Mouse (Mus musculus) heart, adult 11 months (tissue): ENCODE measurements around the gene AC129217.1.

ENCODE experiments used
- DNase-seq: peaks from one replicate; pipeline ENCODE4 v3.0.0; 2022

AC129217.1 gene

DNA sequence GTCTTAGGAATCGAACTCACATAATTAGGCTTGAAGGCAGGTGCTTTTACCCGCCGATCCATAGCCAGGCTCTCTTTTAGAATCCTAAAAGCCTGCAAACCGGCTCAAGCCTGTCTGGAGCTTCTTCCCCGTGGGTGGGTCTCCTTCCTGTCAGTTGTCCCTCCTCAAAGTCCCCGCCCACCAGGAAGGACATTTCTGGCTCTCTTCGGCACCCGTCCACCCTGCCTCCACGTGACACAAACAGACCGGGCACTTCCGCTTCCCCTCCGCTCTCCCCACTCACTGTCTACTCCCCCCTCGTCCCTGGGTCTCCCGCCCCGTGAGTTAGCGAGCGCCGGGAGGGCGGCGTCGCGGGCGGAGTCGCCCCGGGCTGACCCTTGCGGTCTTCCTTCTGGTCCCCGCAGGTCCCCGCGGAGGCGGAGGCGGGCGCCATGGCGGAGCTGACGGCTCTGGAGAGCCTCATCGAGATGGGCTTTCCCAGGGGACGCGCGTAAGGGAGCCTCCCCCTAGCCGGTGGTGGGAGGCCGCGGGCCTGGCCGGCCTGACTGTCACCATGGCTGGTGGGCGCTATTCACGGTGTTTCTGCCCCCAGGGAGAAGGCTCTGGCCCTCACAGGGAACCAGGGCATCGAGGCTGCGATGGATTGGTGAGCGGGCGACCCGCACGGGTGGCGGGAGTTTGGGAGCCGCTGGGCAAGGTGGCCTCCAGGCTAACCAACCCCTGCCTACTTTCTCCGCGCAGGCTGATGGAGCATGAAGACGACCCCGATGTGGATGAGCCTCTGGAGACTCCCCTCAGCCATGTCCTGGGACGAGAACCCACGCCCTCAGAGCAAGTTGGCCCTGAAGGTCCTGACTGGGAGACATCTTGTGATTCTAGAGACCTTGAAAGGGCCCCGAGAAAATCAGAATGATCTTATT lies 42.0 kb downstream of the AC129217.1 start, which contains the start of gene Ubxn1:
Ubxn1 (plus strand) TSS at position 230 of the 920 bp plus-strand sequence.
- DNase-seq = peak; percentile 100

- DNase-seq = no peak
Observed at GRCm38 (mm10) chr19:8872266-8872840, 42.8 kb downstream of the AC129217.1 start.

GRCm38 (mm10) chr19:8875031-8875430 lies 45.5 kb downstream of the AC129217.1 start:
- DNase-seq = peak; percentile 88

GRCm38 (mm10) chr19:8880311-8881033 lies 50.9 kb downstream of the AC129217.1 start, which contains the start of gene Uqcc3:
Gene Uqcc3 (minus strand): TSS chr19:8880923.
- peak; percentile 99 for DNase-seq

GRCm38 (mm10) chr19:8881034-8881392 lies 51.4 kb downstream of the AC129217.1 start:
- no peak for DNase-seq

GRCm38 (mm10) chr19:8883616-8884015 lies 54.0 kb downstream of the AC129217.1 start, which contains the start of the genes Lbhd1 and Gm49403:
Gene Lbhd1 (plus strand): TSS chr19:8883732.
Gene Gm49403 (plus strand): TSS chr19:8883930.
- DNase-seq = no peak

DNA sequence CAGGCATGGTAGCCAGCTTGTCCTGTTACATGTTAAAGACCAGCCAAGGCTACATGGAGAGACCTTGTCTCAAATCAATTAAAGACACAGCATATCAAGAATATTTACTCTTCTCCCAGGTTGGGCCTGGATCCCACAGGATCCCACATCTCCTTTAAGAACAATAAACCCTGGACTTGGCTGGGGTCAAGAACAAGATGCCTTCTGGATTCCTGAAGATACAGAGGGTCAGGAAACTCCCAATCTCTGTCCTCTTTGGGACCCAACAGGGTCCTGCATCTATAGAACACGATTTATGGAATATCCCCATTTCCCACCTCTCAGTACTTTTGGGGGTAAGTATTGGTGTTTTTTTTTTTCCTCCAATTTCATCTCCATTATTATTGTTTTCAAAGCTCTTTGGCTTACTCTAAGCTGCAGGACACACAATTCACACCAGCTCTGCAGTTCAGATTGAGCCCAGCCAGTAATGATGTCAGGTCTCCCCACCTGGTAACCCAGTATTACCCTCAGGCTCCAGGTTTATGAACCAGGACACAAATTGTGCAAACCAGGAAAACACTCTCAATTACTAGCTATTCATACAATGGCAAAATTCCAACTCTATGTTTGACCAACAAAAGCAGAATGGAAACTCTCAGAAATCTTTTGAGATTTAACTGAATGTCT lies 57.5 kb downstream of the AC129217.1 start:
- no peak for DNase-seq

DNA sequence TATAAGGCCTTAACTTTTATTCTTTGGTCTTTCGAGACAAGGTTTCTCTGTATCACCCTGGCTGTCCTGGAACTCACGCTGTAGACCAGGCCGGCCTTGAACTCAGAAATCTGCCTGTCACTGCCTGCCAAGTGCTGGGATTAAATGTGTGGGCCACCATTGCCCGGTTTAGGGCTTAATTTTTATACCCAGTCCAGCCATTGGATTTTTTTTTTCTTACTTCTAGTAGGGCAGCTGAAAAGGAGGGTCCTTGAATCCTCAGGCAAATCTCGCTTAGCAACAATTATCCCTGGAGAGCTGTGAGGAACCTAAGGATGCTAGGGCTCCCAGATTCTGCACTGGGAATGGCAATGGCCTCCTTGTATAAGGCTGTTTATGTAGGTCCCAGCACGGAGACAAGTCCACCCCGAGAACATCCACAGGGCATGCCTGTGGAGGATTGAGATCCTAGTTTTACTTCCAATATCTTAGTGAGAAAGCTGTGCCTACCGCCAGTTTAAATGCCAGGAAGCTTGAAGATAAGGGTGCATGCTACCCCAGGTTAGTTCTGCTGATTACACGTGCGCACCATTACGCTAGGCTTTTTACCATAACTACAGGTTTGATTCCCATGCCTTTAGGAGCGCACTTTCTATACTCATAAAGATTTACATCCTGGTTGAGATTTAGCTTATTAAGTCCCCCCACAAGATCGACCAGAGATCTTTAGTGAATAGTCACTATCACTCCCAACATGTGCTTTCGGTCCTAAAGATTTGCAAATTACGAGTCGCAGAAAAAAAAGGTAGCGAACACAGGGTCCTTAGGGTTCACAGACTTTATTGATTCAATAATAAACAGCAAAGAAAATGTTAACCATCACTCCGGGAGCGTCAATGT lies 58.3 kb downstream of the AC129217.1 start:
- DNase-seq = no peak

DNA sequence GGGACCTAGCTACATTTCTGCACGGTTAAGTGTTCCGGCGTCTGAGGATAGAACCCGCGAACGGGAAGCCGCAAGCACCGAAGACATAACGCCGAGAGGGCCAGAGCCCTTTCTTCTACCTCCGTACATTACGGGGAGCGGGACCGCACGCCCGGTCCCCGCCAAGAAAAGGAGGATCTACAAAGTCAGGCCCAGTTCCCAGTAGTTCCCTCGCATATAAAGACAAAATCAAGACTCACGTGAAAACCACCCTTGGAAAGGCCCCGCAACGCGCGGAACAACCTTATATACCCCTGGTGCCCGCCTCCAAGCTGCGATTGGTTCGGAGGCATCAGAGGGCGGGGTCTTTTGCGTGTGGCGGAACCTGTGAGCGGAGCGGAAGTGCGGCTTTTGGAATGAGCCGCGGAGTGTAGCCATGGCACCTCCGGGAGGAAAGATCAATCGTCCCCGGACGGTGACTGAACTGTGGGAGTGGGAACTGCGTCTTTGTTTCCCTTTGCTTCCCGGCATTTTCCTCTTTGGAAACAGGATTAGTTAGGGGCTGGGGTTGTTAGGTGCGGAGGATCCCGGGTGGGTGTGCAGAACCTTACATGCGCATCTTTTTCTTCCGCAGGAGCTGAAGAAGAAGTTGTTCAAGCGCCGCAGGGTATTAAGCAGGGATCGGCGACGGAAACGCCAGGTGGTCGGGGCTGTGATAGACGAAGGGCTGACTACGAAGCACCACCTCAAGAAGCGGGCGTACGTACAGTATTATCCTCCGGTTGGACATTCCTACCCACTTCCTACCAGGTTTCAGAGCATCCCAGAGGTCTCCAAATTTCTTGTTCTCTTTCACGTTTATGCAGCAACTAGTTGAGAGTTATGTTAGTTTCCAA lies 59.2 kb downstream of the AC129217.1 start, which contains the start of the genes 1810009A15Rik and Gm49416:
1810009A15Rik (plus strand) TSS at position 343 of the 875 bp plus-strand sequence.
Gm49416 (plus strand) TSS at position 416 of the 875 bp plus-strand sequence.
- peak; percentile 100 for DNase-seq
